Mouse (Mus musculus) heart, embryonic 13.5 days (tissue): ENCODE data around the gene Scn5a. TPM values are rescaled to one million over a fixed set of nuclear protein-coding genes. Genes with fewer than 3 reads are reported as not detected.

Source experiments
- ATAC-seq: fragments of 200-750 bp; cut with Nextera tagmentation; 2 replicates; pipeline ENCODE4 v1.8.0; 2017; ENCODE audit warnings: moderate TSS enrichment; ENCODE audit not compliant: insufficient number of reproducible peaks, low FRiP score, low TSS enrichment; ENCODE audit errors: extremely low read depth
- H3K27ac ChIP-seq: fragments of 300-500 bp; sonication (generic); replicated peaks from 2 replicates; pipeline ENCODE4 v1.5.1; 2015; ENCODE audit warnings: moderate library complexity, mild to moderate bottlenecking, inconsistent platforms
- H3K27me3 ChIP-seq: fragments of 300-500 bp; sonication (generic); replicated peaks from 2 replicates; pipeline ENCODE4 v1.6.1; 2015; ENCODE audit warnings: mild to moderate bottlenecking, inconsistent platforms
- H3K36me3 ChIP-seq: fragments of 300-500 bp; sonication (generic); 2 replicates; pipeline ENCODE4 v1.6.1; 2015; ENCODE audit warnings: mild to moderate bottlenecking, inconsistent platforms
- H3K4me1 ChIP-seq: fragments of 300-500 bp; sonication (generic); 2 replicates; pipeline ENCODE4 v1.6.1; 2015; ENCODE audit warnings: inconsistent platforms
- H3K4me2 ChIP-seq: fragments of 300-500 bp; sonication (generic); 2 replicates; pipeline ENCODE4 v1.6.1; 2015; ENCODE audit warnings: inconsistent platforms, mild to moderate bottlenecking, moderate library complexity
- H3K4me3 ChIP-seq: fragments of 300-500 bp; sonication (generic); 2 replicates; pipeline ENCODE4 v1.5.1; 2015; ENCODE audit warnings: moderate library complexity, mild to moderate bottlenecking, inconsistent platforms
- H3K9ac ChIP-seq: fragments of 300-500 bp; sonication (generic); 2 replicates; pipeline ENCODE4 v1.6.1; 2015; ENCODE audit warnings: inconsistent platforms, mild to moderate bottlenecking, moderate library complexity
- H3K9me3 ChIP-seq: fragments of 300-500 bp; sonication (generic); 2 replicates; pipeline ENCODE4 v1.6.1; 2016; ENCODE audit warnings: inconsistent platforms
- WGBS: fragments of 180-500 bp; shearing (Covaris S2); methylation state at CpG from one replicate; pipeline ENCODE4 v1.1.7; 2015; ENCODE audit warnings: mixed read lengths; 5-methylcytosine and 5-hydroxymethylcytosine counted together
- polyA plus RNA-seq: library from polyadenylated mRNA; unstranded; fragments of >200 nt; fragmentation: Nextera tagmentation; extraction: Ambion mirVana; gene quantifications from 2 replicates; pipeline ENCODE4 v1.2.1, GENCODE M21; 2015

Scn5a gene
- polyA plus RNA-seq, 1 experiment from 2014 or later, result 7.8 TPM

- no peak for ATAC-seq
- no peak overlapping the region for H3K4me2 ChIP-seq
- H3K9me3 ChIP-seq, result no peaks in the 10 kb centered on the region
- no peak overlapping the region for H3K4me3 ChIP-seq
- H3K27ac ChIP-seq, result no peak overlapping the region
- H3K4me1 ChIP-seq, result peaks cover 25% of the 10 kb centered on the region
- 0 out of 2 replicates have a peak, but pooled peaks cover 13% of the 10 kb centered on the region for H3K36me3 ChIP-seq
- WGBS, result 73% methylated on average over 4 of the region's 4 CpGs
- H3K9ac ChIP-seq, result no peak overlapping the region
- H3K27me3 ChIP-seq, result peaks cover 15% of the 10 kb centered on the region; the same call in 1 of the 2 replicates
These were observed 97.2 kb downstream of the Scn5a start for GRCm38 (mm10) chr9:119481612-119482011.

GRCm38 (mm10) chr9:119479297-119479696 is 99.5 kb downstream of the Scn5a start:
- peaks cover 28% of the 10 kb centered on the region for H3K27me3 ChIP-seq
- H3K9ac ChIP-seq, result peak overlapping the region; percentile 10; the same call in 1 of the 2 replicates
- WGBS, result 32% methylated on average over 8 of the region's 8 CpGs
- H3K9me3 ChIP-seq, result no peaks in the 10 kb centered on the region
- H3K4me2 ChIP-seq, result no peak overlapping the region
- H3K4me1 ChIP-seq, result peaks cover 34% of the 10 kb centered on the region
- ATAC-seq, result no peak
- H3K36me3 ChIP-seq, result no peaks in the 10 kb centered on the region
- H3K27ac ChIP-seq, result peak overlapping the region; percentile 45
- H3K4me3 ChIP-seq, result no peak overlapping the region

GRCm38 (mm10) chr9:119478345-119478744 is 100.5 kb downstream of the Scn5a start:
- Histone ChIP-seq H3K27ac (no peak overlapping the region), H3K4me3 (no peak overlapping the region), H3K36me3 (no peaks in the 10 kb centered on the region), H3K9ac (no peak overlapping the region), H3K4me1 (peaks cover 44% of the 10 kb centered on the region), H3K4me2 (no peak overlapping the region), H3K27me3 (peaks cover 34% of the 10 kb centered on the region), H3K9me3 (no peaks in the 10 kb centered on the region)
- no peak for ATAC-seq
- WGBS, result 76% methylated on average over 11 of the region's 11 CpGs

- 45% methylated on average over 6 of the region's 6 CpGs for WGBS
- no peak overlapping the region for H3K4me3 ChIP-seq
- ATAC-seq, result no peak
- peaks cover 34% of the 10 kb centered on the region for H3K27me3 ChIP-seq
- H3K4me2 ChIP-seq, result no peak overlapping the region
- H3K9ac ChIP-seq, result no peak overlapping the region
- H3K36me3 ChIP-seq, result no peaks in the 10 kb centered on the region
- peaks cover 49% of the 10 kb centered on the region for H3K4me1 ChIP-seq
- H3K9me3 ChIP-seq, result no peaks in the 10 kb centered on the region
- no peak overlapping the region for H3K27ac ChIP-seq
These were observed 101.1 kb downstream of the Scn5a start for GRCm38 (mm10) chr9:119477754-119478153.

GRCm38 (mm10) chr9:119474717-119475611 is 103.9 kb downstream of the Scn5a start:
- peak overlapping the region; percentile 45 for H3K27ac ChIP-seq
- H3K36me3 ChIP-seq, result no peaks in the 10 kb centered on the region
- no peaks in the 10 kb centered on the region for H3K9me3 ChIP-seq
- H3K4me1 ChIP-seq, result peaks cover 75% of the 10 kb centered on the region
- no peak for ATAC-seq
- H3K4me2 ChIP-seq, result no peak overlapping the region
- WGBS, result 59% methylated on average over 15 of the region's 15 CpGs
- H3K27me3 ChIP-seq, result peaks cover 31% of the 10 kb centered on the region
- H3K4me3 ChIP-seq, result no peak overlapping the region
- H3K9ac ChIP-seq, result peak overlapping the region; percentile 44; the same call in 1 of the 2 replicates

GRCm38 (mm10) chr9:119473608-119474164 is 105.1 kb downstream of the Scn5a start:
- Histone ChIP-seq H3K4me1 (peaks cover 75% of the 10 kb centered on the region), H3K9me3 (no peaks in the 10 kb centered on the region), H3K36me3 (no peaks in the 10 kb centered on the region), H3K4me2 (no peak overlapping the region), H3K27me3 (peaks cover 31% of the 10 kb centered on the region), H3K9ac (no peak overlapping the region), H3K4me3 (no peak overlapping the region), H3K27ac (0 out of 2 replicates have a peak overlapping the region, but pooled peaks have one; percentile 15)
- WGBS, result 51% methylated on average over 9 of the region's 9 CpGs
- no peak for ATAC-seq

- Histone ChIP-seq H3K36me3 (peaks cover 1% of the 10 kb centered on the region; the same call in 1 of the 2 replicates), H3K4me2 (no peak overlapping the region), H3K4me3 (no peak overlapping the region), H3K27me3 (peaks cover 26% of the 10 kb centered on the region), H3K4me1 (peaks cover 76% of the 10 kb centered on the region), H3K27ac (no peak overlapping the region), H3K9me3 (no peaks in the 10 kb centered on the region), H3K9ac (no peak overlapping the region)
- ATAC-seq, result no peak
- WGBS, result 72% methylated on average over 1 of the region's 1 CpGs
These were observed 105.8 kb downstream of the Scn5a start for GRCm38 (mm10) chr9:119473011-119473410.

- Histone ChIP-seq H3K9ac (no peak overlapping the region), H3K4me1 (peaks cover 76% of the 10 kb centered on the region), H3K27ac (peak overlapping the region; percentile 51), H3K27me3 (peaks cover 26% of the 10 kb centered on the region), H3K4me2 (no peak overlapping the region), H3K9me3 (no peaks in the 10 kb centered on the region), H3K36me3 (peaks cover 7% of the 10 kb centered on the region), H3K4me3 (no peak overlapping the region)
- no peak for ATAC-seq
- 30% methylated on average over 11 of the region's 11 CpGs for WGBS
These were observed 106.4 kb downstream of the Scn5a start for GRCm38 (mm10) chr9:119472412-119472918.

GRCm38 (mm10) chr9:119469691-119470353 is 109.0 kb downstream of the Scn5a start:
- Histone ChIP-seq H3K4me2 (peak overlapping the region; percentile 32), H3K27ac (peak overlapping the region; percentile 85), H3K4me1 (peaks cover 79% of the 10 kb centered on the region), H3K9ac (peak overlapping the region; percentile 45; the same call in 1 of the 2 replicates), H3K36me3 (peaks cover 22% of the 10 kb centered on the region), H3K4me3 (no peak overlapping the region), H3K9me3 (no peaks in the 10 kb centered on the region), H3K27me3 (0 out of 2 replicates have a peak, but pooled peaks cover 14% of the 10 kb centered on the region)
- WGBS, result 25% methylated on average over 8 of the region's 8 CpGs
- peak; percentile 84 for ATAC-seq

- WGBS, result 53% methylated on average over 7 of the region's 7 CpGs
These were observed 113.2 kb downstream of the Scn5a start for GRCm38 (mm10) chr9:119465595-119465994.

GRCm38 (mm10) chr9:119465056-119465455 is 113.8 kb downstream of the Scn5a start:
- no peak overlapping the region for H3K9ac ChIP-seq
- 86% methylated on average over 6 of the region's 6 CpGs for WGBS
- H3K4me2 ChIP-seq, result no peak overlapping the region
- H3K36me3 ChIP-seq, result peaks cover 54% of the 10 kb centered on the region
- no peaks in the 10 kb centered on the region for H3K9me3 ChIP-seq
- ATAC-seq, result no peak
- H3K27ac ChIP-seq, result no peak overlapping the region
- peaks cover 34% of the 10 kb centered on the region for H3K4me1 ChIP-seq
- H3K27me3 ChIP-seq, result 0 out of 2 replicates have a peak, but pooled peaks cover 5% of the 10 kb centered on the region
- no peak overlapping the region for H3K4me3 ChIP-seq

More at GRCm38 (mm10) chr9:119465595-119465994, 113.2 kb downstream of the Scn5a start:
- H3K4me2 ChIP-seq, result no peak overlapping the region
- 0 out of 2 replicates have a peak, but pooled peaks cover 5% of the 10 kb centered on the region for H3K27me3 ChIP-seq
- no peak overlapping the region for H3K4me3 ChIP-seq
- H3K27ac ChIP-seq, result no peak overlapping the region
- peaks cover 54% of the 10 kb centered on the region for H3K36me3 ChIP-seq
- ATAC-seq, result no peak
- H3K9ac ChIP-seq, result no peak overlapping the region
- no peaks in the 10 kb centered on the region for H3K9me3 ChIP-seq
- H3K4me1 ChIP-seq, result peaks cover 39% of the 10 kb centered on the region
